Mouse (Mus musculus) bone marrow macrophage, adult 2 months (primary cell): ENCODE data around the gene Borcs5.

Experiments
- CTCF ChIP-seq: IDR thresholded peaks from 2 replicates; pipeline ENCODE4 v1.5.1; 2012; ENCODE audit warnings: low read depth, mild to moderate bottlenecking, low read length, moderate library complexity
- POLR2A ChIP-seq: IDR thresholded peaks from 2 replicates; pipeline ENCODE4 v1.6.1; 2012; ENCODE audit warnings: mild to moderate bottlenecking, low read depth, low read length, borderline replicate concordance

DNA sequence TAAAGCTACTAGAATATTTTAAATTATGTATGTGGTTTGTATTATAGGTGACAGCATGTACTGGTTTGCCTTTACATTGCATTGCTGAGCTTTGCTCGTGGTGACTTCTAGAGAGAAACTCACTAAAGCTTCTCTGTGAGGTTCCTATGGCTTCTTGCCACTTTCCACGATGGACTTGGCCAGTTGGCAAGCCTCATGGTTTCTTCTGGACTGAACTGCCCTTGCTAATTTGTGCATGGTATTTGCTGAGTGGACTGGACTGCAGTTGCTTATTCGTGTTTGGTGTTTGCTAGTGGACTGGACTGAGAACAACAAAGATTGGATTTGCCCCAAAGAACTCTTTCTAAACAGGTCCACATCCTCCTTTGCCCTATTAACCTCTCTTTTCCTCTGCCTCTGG is 97.5 kb downstream of the Borcs5 start:
- TF ChIP-seq POLR2A (no peak), CTCF (no peak)
